Mouse (Mus musculus): Measurements from ENCODE around the gene Actn1. TPM values are rescaled to one million over a fixed set of nuclear protein-coding genes. Genes with fewer than 3 reads are reported as not detected.

Gene Actn1
- polyA plus RNA-seq, 2 experiments = 35.8 to 95.9 TPM

- Histone ChIP-seq H3K27me3 (ENCODE audit: control insufficient read depth, insufficient read depth, low read length) (no peaks in the 10 kb centered on the region), H3K36me3 (ENCODE audit: control insufficient read depth, insufficient read depth, low read length) (no peaks in the 10 kb centered on the region), H3K27ac (replicated peaks; ENCODE audit: low read depth, low read length) (0 out of 2 replicates have a peak overlapping the region, but pooled peaks have one; percentile 11), H3K9ac (ENCODE audit: low read depth, low read length, severe bottlenecking) (no peak overlapping the region), H3K4me3 (replicated peaks; ENCODE audit: low read length) (no peak overlapping the region), H3K4me2 (replicated peaks; ENCODE audit: low read depth, low read length, severe bottlenecking) (no peak overlapping the region), H3K9me3 (ENCODE audit: control insufficient read depth, low read length) (no peaks in the 10 kb centered on the region), H3K4me1 (ENCODE audit: control insufficient read depth, insufficient read depth, low read length) (peaks cover 44% of the 10 kb centered on the region)
- no peak for TF ChIP-seq POLR2A (IDR thresholded peaks at IDR 0.05; ENCODE audit: borderline replicate concordance, extremely low read depth, insufficient read depth, insufficient read length)
- DNase-seq (ENCODE audit: low spot score) (no peak), ATAC-seq (ENCODE audit: low FRiP score, low read depth) (no peak)
- 72% methylated on average over 14 of the region's 14 CpGs for WGBS
Observed at GRCm38 (mm10) chr12:80220260-80221038, 39.7 kb downstream of the Actn1 start.

- Histone ChIP-seq H3K4me2 (replicated peaks; ENCODE audit: low read depth, low read length, severe bottlenecking) (no peak overlapping the region), H3K4me3 (replicated peaks; ENCODE audit: low read length) (no peak overlapping the region), H3K27ac (replicated peaks; ENCODE audit: low read depth, low read length) (no peak overlapping the region), H3K36me3 (ENCODE audit: control insufficient read depth, insufficient read depth, low read length) (no peaks in the 10 kb centered on the region), H3K4me1 (ENCODE audit: control insufficient read depth, insufficient read depth, low read length) (peaks cover 36% of the 10 kb centered on the region), H3K9ac (ENCODE audit: low read depth, low read length, severe bottlenecking) (no peak overlapping the region), H3K27me3 (ENCODE audit: control insufficient read depth, insufficient read depth, low read length) (no peaks in the 10 kb centered on the region), H3K9me3 (ENCODE audit: control insufficient read depth, low read length) (no peaks in the 10 kb centered on the region)
- DNase-seq (ENCODE audit: low spot score) (no peak), ATAC-seq (ENCODE audit: low FRiP score, low read depth) (no peak)
- WGBS = 36% methylated on average over 3 of the region's 3 CpGs
- TF ChIP-seq POLR2A (IDR thresholded peaks at IDR 0.05; ENCODE audit: borderline replicate concordance, extremely low read depth, insufficient read depth, insufficient read length) = no peak
Observed at GRCm38 (mm10) chr12:80218784-80219183, 41.4 kb downstream of the Actn1 start.

- Histone ChIP-seq H3K4me3 (replicated peaks; ENCODE audit: low read length) (no peak overlapping the region), H3K4me2 (replicated peaks; ENCODE audit: low read depth, low read length, severe bottlenecking) (no peak overlapping the region), H3K27ac (replicated peaks; ENCODE audit: low read depth, low read length) (no peak overlapping the region), H3K9me3 (ENCODE audit: control insufficient read depth, low read length) (no peaks in the 10 kb centered on the region), H3K4me1 (ENCODE audit: control insufficient read depth, insufficient read depth, low read length) (peaks cover 36% of the 10 kb centered on the region), H3K36me3 (ENCODE audit: control insufficient read depth, insufficient read depth, low read length) (no peaks in the 10 kb centered on the region), H3K27me3 (ENCODE audit: control insufficient read depth, insufficient read depth, low read length) (no peaks in the 10 kb centered on the region), H3K9ac (ENCODE audit: low read depth, low read length, severe bottlenecking) (no peak overlapping the region)
- WGBS = 79% methylated on average over 4 of the region's 4 CpGs
- no peak for ATAC-seq (ENCODE audit: low FRiP score, low read depth)
- no peak for TF ChIP-seq POLR2A (IDR thresholded peaks at IDR 0.05; ENCODE audit: borderline replicate concordance, extremely low read depth, insufficient read depth, insufficient read length)
- DNase-seq (ENCODE audit: low spot score) = no peak
Observed at GRCm38 (mm10) chr12:80218045-80218611, 42.0 kb downstream of the Actn1 start.

- no peak overlapping the region for H3K4me3 ChIP-seq (replicated peaks; ENCODE audit: low read length)
- H3K36me3 ChIP-seq (ENCODE audit: control insufficient read depth, insufficient read depth, low read length) = no peaks in the 10 kb centered on the region
- no peak for DNase-seq (ENCODE audit: low spot score)
- no peak overlapping the region for H3K9ac ChIP-seq (ENCODE audit: low read depth, low read length, severe bottlenecking)
- ATAC-seq (ENCODE audit: low FRiP score, low read depth) = no peak
- H3K4me1 ChIP-seq (ENCODE audit: control insufficient read depth, insufficient read depth, low read length) = peaks cover 36% of the 10 kb centered on the region
- H3K4me2 ChIP-seq (replicated peaks; ENCODE audit: low read depth, low read length, severe bottlenecking) = no peak overlapping the region
- H3K9me3 ChIP-seq (ENCODE audit: control insufficient read depth, low read length) = no peaks in the 10 kb centered on the region
- H3K27me3 ChIP-seq (ENCODE audit: control insufficient read depth, insufficient read depth, low read length) = no peaks in the 10 kb centered on the region
- 77% methylated on average over 3 of the region's 3 CpGs for WGBS
- H3K27ac ChIP-seq (replicated peaks; ENCODE audit: low read depth, low read length) = no peak overlapping the region
- TF ChIP-seq POLR2A (IDR thresholded peaks at IDR 0.05; ENCODE audit: borderline replicate concordance, extremely low read depth, insufficient read depth, insufficient read length) = no peak
Observed at GRCm38 (mm10) chr12:80217049-80217448, 43.1 kb downstream of the Actn1 start.

- no peak overlapping the region for H3K4me2 ChIP-seq (replicated peaks; ENCODE audit: low read depth, low read length, severe bottlenecking)
- no peaks in the 10 kb centered on the region for H3K27me3 ChIP-seq (ENCODE audit: control insufficient read depth, insufficient read depth, low read length)
- no peaks in the 10 kb centered on the region for H3K36me3 ChIP-seq (ENCODE audit: control insufficient read depth, insufficient read depth, low read length)
- no peak for ATAC-seq (ENCODE audit: low FRiP score, low read depth)
- H3K27ac ChIP-seq (replicated peaks; ENCODE audit: low read depth, low read length) = no peak overlapping the region
- no peaks in the 10 kb centered on the region for H3K9me3 ChIP-seq (ENCODE audit: control insufficient read depth, low read length)
- no peak overlapping the region for H3K9ac ChIP-seq (ENCODE audit: low read depth, low read length, severe bottlenecking)
- no peak for DNase-seq (ENCODE audit: low spot score)
- no peak overlapping the region for H3K4me3 ChIP-seq (replicated peaks; ENCODE audit: low read length)
- WGBS = 65% methylated on average over 6 of the region's 6 CpGs
- no peak for TF ChIP-seq POLR2A (IDR thresholded peaks at IDR 0.05; ENCODE audit: borderline replicate concordance, extremely low read depth, insufficient read depth, insufficient read length)
- peaks cover 43% of the 10 kb centered on the region for H3K4me1 ChIP-seq (ENCODE audit: control insufficient read depth, insufficient read depth, low read length)
Observed at GRCm38 (mm10) chr12:80216258-80216881, 43.8 kb downstream of the Actn1 start.

All from limb, embryonic 14.5 days (tissue).